ENCODE assay signal across 8 mouse cellular contexts in the genomic region with DNA sequence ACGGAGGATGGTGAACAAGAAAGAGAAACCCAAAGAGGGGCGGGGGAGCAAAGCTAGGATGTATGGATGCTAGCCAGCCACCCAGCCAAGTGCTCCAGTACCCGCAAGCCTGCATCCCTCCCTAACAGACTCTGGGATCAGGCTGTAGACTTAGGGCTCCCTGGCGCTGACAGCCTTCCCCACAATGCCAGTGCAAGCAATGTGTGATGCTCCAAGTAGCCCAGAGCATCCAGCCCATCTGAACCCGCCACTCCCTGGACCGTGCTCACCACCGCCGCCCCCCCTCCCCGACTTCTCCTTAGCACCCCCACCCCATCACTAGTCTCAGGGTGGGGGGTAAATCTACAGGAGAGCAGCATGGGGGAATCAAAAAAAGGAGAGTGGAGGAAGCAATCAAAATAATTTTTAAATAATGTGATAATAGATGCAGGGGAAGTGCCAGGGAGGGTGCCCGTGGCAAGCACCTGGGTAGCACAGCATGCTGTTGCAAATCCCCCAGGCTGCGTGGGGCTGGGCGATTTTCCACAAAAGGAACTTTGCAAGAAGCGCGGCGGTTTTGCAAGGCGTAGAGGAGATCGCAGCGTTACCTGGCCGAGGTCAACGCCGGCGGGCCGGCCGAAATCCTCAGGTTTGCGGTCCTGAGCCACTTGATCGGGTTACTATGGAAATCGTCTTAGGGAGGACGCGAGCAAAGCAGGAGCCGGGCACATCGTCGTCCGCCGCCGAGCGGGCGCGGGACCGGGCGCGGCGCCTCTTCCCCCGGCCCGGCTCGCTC. TPM values are rescaled to one million over a fixed set of nuclear protein-coding genes. Genes with fewer than 3 reads are reported as not detected.
DNase-seq lines count a peak whose midpoint lies in the region; ATAC-seq lines count a peak whose summit lies in the region.

No protein-coding gene starts in this region.

- peaks cover 12% of the 10 kb centered on the region for H3K4me1 ChIP-seq in lung, embryonic 15.5 days
- no peaks in the 10 kb centered on the region for H3K4me1 ChIP-seq in hindbrain, embryonic 11.5 days (replicated peaks; ENCODE audit: control insufficient read depth, insufficient read depth, low read length)
- H3K4me1 ChIP-seq in midbrain, embryonic 16.5 days (ENCODE audit: control insufficient read depth, insufficient read depth, low read length): peaks cover 17% of the 10 kb centered on the region

- no peaks in the 10 kb centered on the region for H3K36me3 ChIP-seq in lung, embryonic 15.5 days
- H3K36me3 ChIP-seq in hindbrain, embryonic 11.5 days (ENCODE audit: control insufficient read depth, insufficient read depth, low read length): no peaks in the 10 kb centered on the region
- no peaks in the 10 kb centered on the region for H3K36me3 ChIP-seq in midbrain, embryonic 16.5 days (ENCODE audit: control insufficient read depth, insufficient read depth, low read length)

- WGBS in lung, embryonic 15.5 days: under 1% methylated on average over 40 of the region's 45 CpGs
- 2% methylated on average over 39 of the region's 45 CpGs for WGBS in hindbrain, embryonic 11.5 days
- WGBS in midbrain, embryonic 16.5 days: under 1% methylated on average over 42 of the region's 45 CpGs

- H3K4me3 ChIP-seq in lung, embryonic 15.5 days: peak overlapping the region; percentile 67
- peak overlapping the region; percentile 70 for H3K4me3 ChIP-seq in hindbrain, embryonic 11.5 days (ENCODE audit: low read depth, low read length)
- H3K4me3 ChIP-seq in midbrain, embryonic 16.5 days (ENCODE audit: low read depth, low read length): peak overlapping the region; percentile 87

- peak overlapping the region; percentile 56 for H3K9ac ChIP-seq in lung, embryonic 15.5 days
- H3K9ac ChIP-seq in hindbrain, embryonic 11.5 days (ENCODE audit: low read depth, low read length): peak overlapping the region; percentile 80
- H3K9ac ChIP-seq in midbrain, embryonic 16.5 days (ENCODE audit: low read depth, low read length): peak overlapping the region; percentile 92

- DNase-seq in lung, adult 18-20 months: no peak
- peak; percentile 39 for DNase-seq in embryo, embryonic 11 days
- peak; percentile 51 for DNase-seq in hindbrain, embryonic 11.5 days (ENCODE audit: low spot score)
- DNase-seq in left cerebral cortex, postnatal 4 days: peak; percentile 70
- no peak for DNase-seq in T-cell, adult 2 months (ENCODE audit: low spot score)
- DNase-seq in urinary bladder, postnatal 14 days (ENCODE audit: low spot score): no peak

- intact Hi-C loops in left cerebral cortex, postnatal 4 days (cut with DNase I): loop anchor here (5.0 kb wide), 1 partner anchor 192 kb away; no protein-coding TSS in a partner anchor

- H3K9me3 ChIP-seq in lung, embryonic 15.5 days: no peaks in the 10 kb centered on the region
- H3K9me3 ChIP-seq in hindbrain, embryonic 11.5 days (ENCODE audit: control insufficient read depth, low read length): no peaks in the 10 kb centered on the region
- H3K9me3 ChIP-seq in midbrain, embryonic 16.5 days (replicated peaks; ENCODE audit: control insufficient read depth, low read length, poor library complexity, severe bottlenecking): no peaks in the 10 kb centered on the region

- H3K4me2 ChIP-seq in lung, embryonic 15.5 days: peak overlapping the region; percentile 92
- H3K4me2 ChIP-seq in hindbrain, embryonic 11.5 days (replicated peaks; ENCODE audit: low read depth, low read length): peak overlapping the region; percentile 82
- peak overlapping the region; percentile 64 for H3K4me2 ChIP-seq in midbrain, embryonic 16.5 days (ENCODE audit: low read length)

- H3K27me3 ChIP-seq in lung, embryonic 15.5 days: peaks cover 14% of the 10 kb centered on the region; the same call in 1 of the 2 replicates
- H3K27me3 ChIP-seq in hindbrain, embryonic 11.5 days (ENCODE audit: control insufficient read depth, insufficient read depth, low read length): 0 out of 2 replicates have a peak, but pooled peaks cover 2% of the 10 kb centered on the region
- no peaks in the 10 kb centered on the region for H3K27me3 ChIP-seq in midbrain, embryonic 16.5 days (ENCODE audit: control insufficient read depth, insufficient read depth, low read depth, low read length)

- ATAC-seq in lung, embryonic 15.5 days (ENCODE audit: borderline replicate concordance, extremely low read depth, low FRiP score, low TSS enrichment): peak; percentile 55
- ATAC-seq in hindbrain, embryonic 11.5 days (ENCODE audit: low FRiP score): peak; percentile 78
- peak; percentile 82 for ATAC-seq in midbrain, embryonic 16.5 days

- no peak overlapping the region for H3K27ac ChIP-seq in lung, embryonic 15.5 days
- H3K27ac ChIP-seq in hindbrain, embryonic 11.5 days (ENCODE audit: low read depth, low read length): peak overlapping the region; percentile 76
- peak overlapping the region; percentile 94 for H3K27ac ChIP-seq in midbrain, embryonic 16.5 days (ENCODE audit: low read length)

RNA-seq across cellular contexts. Expression of a gene that starts 0.8 kb away (rescaled TPM):
- 1.8 TPM in 2 replicates for polyA plus RNA-seq in lung, embryonic 15.5 days (2015; fragmentation: Nextera tagmentation; extraction: Ambion mirVana)
- polyA plus RNA-seq in hindbrain, embryonic 11.5 days (2014; fragmentation: Nextera tagmentation; extraction: Ambion mirVana): 7.9 and 9.2 TPM in 2 replicates
- total RNA-seq in left cerebral cortex, postnatal 4 days (2021): 100 to 1,000 TPM; 140 to 152 TPM
- polyA plus RNA-seq in midbrain, embryonic 16.5 days (2015; fragmentation: Nextera tagmentation; extraction: Ambion mirVana): 18.7 and 24.6 TPM in 2 replicates

Comparison
In these comparisons a context has a peak if more than half of its experiments do, and no peak if none do; other contexts are left out.
1. DNase-seq: peak in embryo, embryonic 11 days (single experiment), hindbrain, embryonic 11.5 days (single experiment) and left cerebral cortex, postnatal 4 days (single experiment); none in lung, adult 18-20 months (0 of 2), T-cell, adult 2 months (single experiment) and urinary bladder, postnatal 14 days (single experiment).
2. Peak in every context shown above with its lines, with median percentiles within 50 percentile points of each other: ATAC-seq, H3K4me2 ChIP-seq, H3K4me3 ChIP-seq and H3K9ac ChIP-seq.